Mouse (Mus musculus) layer of hippocampus, adult 8-10 months (tissue): ENCODE results near the gene Hmcn1. TPM values are rescaled to one million over a fixed set of nuclear protein-coding genes. Genes with fewer than 3 reads are reported as not detected.

Source experiments
- DNase-seq, 2 experiments: peaks; one replicate each; pipeline ENCODE4 v3.0.0; 2022; ENCODE audit warnings: low spot score in 2 of 2
- total RNA-seq, 4 experiments: library from RNA; stranded (reverse); gene quantifications; 2 replicates each; pipeline ENCODE4 v1.2.4; 2022

The Hmcn1 gene
- total RNA-seq, 4 experiments from 2014 or later, result 1.3 to 4.3 (median 1.7) TPM

- DNase-seq, result no peak
Observed at GRCm38 (mm10) chr1:150540267-150540666, 453.0 kb downstream of the Hmcn1 start.

GRCm38 (mm10) chr1:150537410-150538128 lies 455.7 kb downstream of the Hmcn1 start:
- DNase-seq, result no peak

- no peak for DNase-seq
Observed at GRCm38 (mm10) chr1:150535770-150536534, 457.3 kb downstream of the Hmcn1 start.

DNA sequence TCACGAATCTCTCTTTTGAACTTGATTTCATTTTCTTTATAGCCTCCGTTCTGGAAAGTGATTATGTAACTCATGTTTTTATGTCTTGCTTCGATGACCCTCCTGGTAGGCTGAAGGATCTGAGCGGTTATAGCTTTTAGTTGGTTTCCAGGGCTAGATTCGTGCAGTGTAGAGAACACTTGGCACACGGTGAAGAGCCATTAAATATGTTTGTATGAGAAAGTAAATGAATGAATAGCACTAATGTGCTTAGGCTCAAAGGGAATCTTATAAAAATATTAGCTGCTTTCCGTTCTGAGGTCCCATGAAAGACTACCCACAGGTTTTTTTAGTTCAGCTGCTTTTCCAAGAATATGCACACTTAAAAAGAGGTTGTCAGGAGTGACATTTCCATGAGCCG lies 458.6 kb downstream of the Hmcn1 start:
- DNase-seq, result no peak

DNA sequence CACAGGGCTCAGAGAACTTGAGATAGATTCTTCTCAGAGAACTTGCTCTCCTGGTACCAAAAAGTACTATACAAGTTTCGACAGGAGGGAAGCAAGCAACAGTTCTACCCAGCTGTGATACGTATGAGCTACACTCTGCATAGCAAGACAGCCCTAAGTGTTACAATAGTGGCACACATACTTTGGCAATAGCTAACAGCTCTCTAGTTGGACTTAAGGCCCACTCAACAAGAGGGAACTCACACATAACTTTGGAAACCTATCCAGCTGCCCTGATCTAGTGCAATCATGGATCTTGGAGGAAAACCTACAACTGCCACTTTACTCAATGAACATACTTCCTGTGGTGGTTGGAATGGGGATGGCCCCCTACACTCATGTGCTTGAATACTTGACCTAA lies 480.2 kb downstream of the Hmcn1 start:
- DNase-seq, result no peak

Other genes with a start within 250 kb of the Hmcn1 start
- under 1 TPM in 1 of 4 experiments, not detected in 3; 0.25 TPM for gene Gm47985, start 189.1 kb upstream of the Hmcn1 start, total RNA-seq
- not detected for gene Gm8947, start 198.9 kb upstream of the Hmcn1 start, total RNA-seq
- not detected for gene Gm47995, start 205.0 kb upstream of the Hmcn1 start, total RNA-seq
- not detected for gene 3110040M04Rik, start 210.7 kb upstream of the Hmcn1 start, total RNA-seq
- not detected for gene Gm47996, start 216.7 kb upstream of the Hmcn1 start, total RNA-seq